Comparison of ENCODE assay signal across 10 mouse cellular contexts in genomic region chr5:135707855-135708254, GRCm38 (mm10). TPM values are rescaled to one million over a fixed set of nuclear protein-coding genes. Genes with fewer than 3 reads are reported as not detected.
DNase-seq lines count a peak whose midpoint lies in the region; ATAC-seq lines count a peak whose summit lies in the region.
"Had no signal": no experiment of that assay in that cellular context is flagged by ENCODE, and none has a peak within 500 bp of the region (broad histone marks: within the 10 kb centered on the region; RNA-seq: fewer than 3 reads in every experiment).

No protein-coding gene starts in this region.

- DNase-seq in kidney, adult 18-20 months: peak; percentile 79
- peak; percentile 23 for DNase-seq in R1 (ENCODE audit: low read depth, low spot score)
- DNase-seq in heart, embryonic 10.5 days (ENCODE audit: low spot score): no peak
- DNase-seq in layer of hippocampus, postnatal 25 days (ENCODE audit: extremely low spot score in 1 of 2, low spot score in 1 of 2): no peak
- DNase-seq: thymus, adult 18-20 months had no signal

- no peaks in the 10 kb centered on the region for H3K27me3 ChIP-seq in kidney, embryonic 16.5 days (ENCODE audit: insufficient read depth, low read length)
- no peaks in the 10 kb centered on the region for H3K27me3 ChIP-seq in heart, embryonic 10.5 days (ENCODE audit: insufficient read depth, poor library complexity, severe bottlenecking)
- H3K27me3 ChIP-seq in midbrain, embryonic 15.5 days (replicated peaks): no peaks in the 10 kb centered on the region
- H3K27me3 ChIP-seq: heart, embryonic 13.5 days had no signal

- ATAC-seq in kidney, embryonic 16.5 days (ENCODE audit: low FRiP score, low TSS enrichment): no peak
- no peak for ATAC-seq in inflammation-experienced regulatory T-cells, adult 6 months
- no peak for ATAC-seq in midbrain, embryonic 15.5 days (replicated peaks)

- H3K4me3 ChIP-seq in kidney, embryonic 16.5 days (ENCODE audit: low read length): no peak overlapping the region
- no peak overlapping the region for H3K4me3 ChIP-seq in heart, embryonic 10.5 days
- no peak overlapping the region for H3K4me3 ChIP-seq in macrophage (ENCODE audit: inconsistent target)
- H3K4me3 ChIP-seq in midbrain, embryonic 15.5 days: no peak overlapping the region
- H3K4me3 ChIP-seq: heart, embryonic 13.5 days had no signal

- no peak overlapping the region for H3K27ac ChIP-seq in kidney, embryonic 16.5 days (ENCODE audit: low read length)
- H3K27ac ChIP-seq in heart, embryonic 10.5 days: peak overlapping the region; percentile 43; the same call in 1 of the 2 replicates
- peak overlapping the region; percentile 98 for H3K27ac ChIP-seq in macrophage
- no peak overlapping the region for H3K27ac ChIP-seq in midbrain, embryonic 15.5 days
- H3K27ac ChIP-seq: heart, embryonic 13.5 days had no signal

- H3K36me3 ChIP-seq in kidney, embryonic 16.5 days (ENCODE audit: insufficient read depth, low read length): peaks cover 16% of the 10 kb centered on the region
- peaks cover 33% of the 10 kb centered on the region for H3K36me3 ChIP-seq in heart, embryonic 10.5 days
- H3K36me3 ChIP-seq in macrophage (ENCODE audit: inconsistent target): peaks cover 10% of the 10 kb centered on the region; the same call in 1 of the 2 replicates
- no peaks in the 10 kb centered on the region for H3K36me3 ChIP-seq in midbrain, embryonic 15.5 days (replicated peaks)

- 52% methylated on average over 1 of the region's 1 CpGs for WGBS in kidney, embryonic 16.5 days
- 33% methylated on average over 1 of the region's 1 CpGs for WGBS in heart, embryonic 10.5 days
- WGBS in macrophage (ENCODE audit: missing documents): 0% methylated on average over 1 of the region's 1 CpGs
- 67% methylated on average over 1 of the region's 1 CpGs for WGBS in midbrain, embryonic 15.5 days

- no peak overlapping the region for H3K9ac ChIP-seq in kidney, embryonic 16.5 days (replicated peaks; ENCODE audit: low read length)
- H3K9ac ChIP-seq in midbrain, embryonic 15.5 days: no peak overlapping the region
- H3K9ac ChIP-seq: heart, embryonic 13.5 days had no signal

- no peaks in the 10 kb centered on the region for H3K9me3 ChIP-seq in kidney, embryonic 16.5 days (ENCODE audit: low read length)
- no peaks in the 10 kb centered on the region for H3K9me3 ChIP-seq in heart, embryonic 10.5 days
- no peaks in the 10 kb centered on the region for H3K9me3 ChIP-seq in midbrain, embryonic 15.5 days
- H3K9me3 ChIP-seq: heart, embryonic 13.5 days had no signal

- no peak overlapping the region for H3K4me2 ChIP-seq in kidney, embryonic 16.5 days (replicated peaks; ENCODE audit: low read depth, low read length)
- H3K4me2 ChIP-seq in midbrain, embryonic 15.5 days: no peak overlapping the region
- H3K4me2 ChIP-seq: heart, embryonic 13.5 days had no signal

- peaks cover 88% of the 10 kb centered on the region for H3K79me2 ChIP-seq in macrophage (ENCODE audit: inconsistent target)

- peaks cover 23% of the 10 kb centered on the region for H3K4me1 ChIP-seq in kidney, embryonic 16.5 days (ENCODE audit: insufficient read depth, low read length)
- H3K4me1 ChIP-seq in heart, embryonic 10.5 days: peaks cover 33% of the 10 kb centered on the region
- 0 out of 2 replicates have a peak, but pooled peaks cover 3% of the 10 kb centered on the region for H3K4me1 ChIP-seq in midbrain, embryonic 15.5 days

RNA-seq across cellular contexts. Expression of gene Tmem120a, which starts 36.4 kb away (rescaled TPM):
- polyA plus RNA-seq in kidney, embryonic 16.5 days (2015; fragmentation: Nextera tagmentation; extraction: Ambion mirVana): 74.7 and 75.4 TPM in 2 replicates
- 36.2 and 45.5 TPM in 2 replicates for polyA plus RNA-seq in heart, embryonic 10.5 days (2016; fragmentation: Nextera tagmentation; extraction: Ambion mirVana)
- total RNA-seq in macrophage (2018; cell fraction: chromatin; rRNA removed): 10 to 100 TPM in 21 of 26 experiments, 1 to 10 TPM in 5; 4.8 to 32.9 (median 14.6) TPM
- total RNA-seq in macrophage (2018; cell fraction: cytosol; rRNA removed): 10 to 100 TPM; 36.8 to 57.4 (median 46.8) TPM
- 10 to 100 TPM in 24 of 26 experiments, 1 to 10 TPM in 2; 8.5 to 39.3 (median 19.6) TPM for total RNA-seq in macrophage (2018; cell fraction: nucleus; rRNA removed)
- 34.9 to 76.8 TPM (median 42.6 TPM) in 3 replicates for polyA plus RNA-seq in macrophage (2018)
- polyA plus RNA-seq in inflammation-experienced regulatory T-cells, adult 6 months (2017; shearing (Covaris generic)): 10 to 100 TPM; 31.4 to 58.5 (median 39.4) TPM
- 10 to 100 TPM; 16.3 to 20.4 TPM for total RNA-seq in layer of hippocampus, postnatal 25 days (2021)
- polyA plus RNA-seq in midbrain, embryonic 15.5 days (2015; fragmentation: Nextera tagmentation; extraction: Ambion mirVana): 82.4 and 85.5 TPM in 2 replicates

RNA-seq across cellular contexts. Expression of gene Por, which starts 38.0 kb away (rescaled TPM):
- 106 and 107 TPM in 2 replicates for polyA plus RNA-seq in kidney, embryonic 16.5 days (2015; fragmentation: Nextera tagmentation; extraction: Ambion mirVana)
- 54.4 and 66.8 TPM in 2 replicates for polyA plus RNA-seq in heart, embryonic 10.5 days (2016; fragmentation: Nextera tagmentation; extraction: Ambion mirVana)
- total RNA-seq in macrophage (2018; cell fraction: chromatin; rRNA removed): 100 to 1,000 TPM in 25 of 26 experiments, 10 to 100 TPM in 1; 41.6 to 535 (median 288) TPM
- 100 to 1,000 TPM; 293 to 583 (median 414) TPM for total RNA-seq in macrophage (2018; cell fraction: cytosol; rRNA removed)
- total RNA-seq in macrophage (2018; cell fraction: nucleus; rRNA removed): 100 to 1,000 TPM; 124 to 641 (median 427) TPM
- polyA plus RNA-seq in macrophage (2018): 256 to 2,039 TPM (median 562 TPM) in 3 replicates
- polyA plus RNA-seq in inflammation-experienced regulatory T-cells, adult 6 months (2017; shearing (Covaris generic)): 10 to 100 TPM; 21.7 to 30.1 (median 25.1) TPM
- total RNA-seq in layer of hippocampus, postnatal 25 days (2021): 100 to 1,000 TPM in 1 of 2 experiments, 10 to 100 TPM in 1; 100.0 to 102 TPM
- polyA plus RNA-seq in midbrain, embryonic 15.5 days (2015; fragmentation: Nextera tagmentation; extraction: Ambion mirVana): 117 and 126 TPM in 2 replicates

Comparison
In these comparisons a context has a peak if more than half of its experiments do, and no peak if none do; other contexts are left out.
1. DNase-seq: peak in kidney, adult 18-20 months (single experiment) and R1 (single experiment); none in heart, embryonic 10.5 days (single experiment) and layer of hippocampus, postnatal 25 days (0 of 2).
2. H3K27ac ChIP-seq: peak in heart, embryonic 10.5 days (single experiment) and macrophage (single experiment); none in kidney, embryonic 16.5 days (single experiment) and midbrain, embryonic 15.5 days (single experiment).